Mouse (Mus musculus) kidney, postnatal 0 days (tissue): ENCODE results near the gene Ano9. TPM values are rescaled to one million over a fixed set of nuclear protein-coding genes. Genes with fewer than 3 reads are reported as not detected.

Experiments
- ATAC-seq: fragments of 200-750 bp; cut with Nextera tagmentation; replicated peaks from 2 replicates; pipeline ENCODE4 v1.8.0; 2017; ENCODE audit warnings: low read depth, moderate number of reproducible peaks, moderate TSS enrichment, moderate library complexity; ENCODE audit not compliant: low FRiP score
- DNase-seq: peaks from one replicate; pipeline ENCODE4 v3.0.0-alpha.2; 2016; ENCODE audit warnings: low spot score
- H3K27ac ChIP-seq: fragments of 300-500 bp; sonication (generic); 2 replicates; pipeline ENCODE4 v1.5.1; 2014; ENCODE audit warnings: mild to moderate bottlenecking
- H3K27me3 ChIP-seq: fragments of 300-500 bp; sonication (generic); 2 replicates; pipeline ENCODE4 v1.6.1; 2014; ENCODE audit warnings: low read length, mixed read lengths; ENCODE audit not compliant: insufficient read depth
- H3K36me3 ChIP-seq: fragments of 300-500 bp; sonication (generic); 2 replicates; pipeline ENCODE4 v1.6.1; 2014; ENCODE audit warnings: low read length, mixed read lengths; ENCODE audit not compliant: insufficient read depth
- H3K4me1 ChIP-seq: fragments of 300-500 bp; sonication (generic); replicated peaks from 2 replicates; pipeline ENCODE4 v1.6.1; 2014; ENCODE audit warnings: antibody characterized with exemption, low read length, mixed read lengths; ENCODE audit not compliant: insufficient read depth
- H3K4me2 ChIP-seq: fragments of 300-500 bp; sonication (generic); 2 replicates; pipeline ENCODE4 v1.6.1; 2014; ENCODE audit warnings: mild to moderate bottlenecking, low read length, moderate library complexity, mixed read lengths
- H3K4me3 ChIP-seq: fragments of 300-500 bp; sonication (generic); replicated peaks from 2 replicates; pipeline ENCODE4 v1.5.1; 2014; ENCODE audit warnings: low read depth, low read length
- H3K9ac ChIP-seq: fragments of 300-500 bp; sonication (generic); 2 replicates; pipeline ENCODE4 v1.6.1; 2014; ENCODE audit warnings: low read depth, low read length
- H3K9me3 ChIP-seq: fragments of 300-500 bp; sonication (generic); replicated peaks from 2 replicates; pipeline ENCODE4 v1.6.1; 2016; ENCODE audit warnings: low read length, inconsistent platforms, mixed read lengths
- CTCF ChIP-seq: IDR thresholded peaks from 2 replicates; pipeline ENCODE4 v1.5.1; 2016; ENCODE audit warnings: antibody characterized with exemption, low read depth, mild to moderate bottlenecking, moderate library complexity
- WGBS: fragments of 180-500 bp; shearing (Covaris S2); extraction: QIAGEN DNeasy Blood & Tissue Kit; methylation state at CpG from one replicate; pipeline ENCODE4 v1.1.7; 2014; 5-methylcytosine and 5-hydroxymethylcytosine counted together
- polyA plus RNA-seq: library from polyadenylated mRNA; unstranded; fragments of >200 nt; fragmentation: Nextera tagmentation; extraction: Ambion mirVana; gene quantifications from 2 replicates; pipeline ENCODE4 v1.2.1, GENCODE M21; 2015

The Ano9 gene
- polyA plus RNA-seq, 1 experiment from 2014 or later: 6.9 TPM

DNA sequence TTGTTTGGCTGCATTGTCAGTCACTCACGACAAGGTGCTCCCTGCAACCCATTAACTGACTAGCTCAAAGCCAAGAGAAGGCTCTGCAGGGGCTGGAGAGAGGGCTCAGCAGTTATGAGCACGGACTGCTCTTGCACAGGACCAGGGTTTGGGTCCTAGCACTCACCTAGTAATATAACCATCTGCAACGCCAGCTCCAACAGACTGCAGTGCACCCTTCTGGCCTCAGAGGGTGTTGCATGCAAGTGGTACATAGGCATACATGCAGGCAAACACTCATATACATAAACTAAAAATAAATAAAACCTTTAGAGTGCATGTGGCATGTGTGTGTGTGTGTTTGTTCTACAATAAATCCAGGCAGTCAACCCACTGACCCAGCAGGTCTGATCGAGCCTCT lies 61.8 kb downstream of the Ano9 start:
- WGBS: 78% methylated on average over 4 of the region's 4 CpGs
- TF ChIP-seq CTCF: no peak
- H3K4me2 ChIP-seq: no peak overlapping the region

DNA sequence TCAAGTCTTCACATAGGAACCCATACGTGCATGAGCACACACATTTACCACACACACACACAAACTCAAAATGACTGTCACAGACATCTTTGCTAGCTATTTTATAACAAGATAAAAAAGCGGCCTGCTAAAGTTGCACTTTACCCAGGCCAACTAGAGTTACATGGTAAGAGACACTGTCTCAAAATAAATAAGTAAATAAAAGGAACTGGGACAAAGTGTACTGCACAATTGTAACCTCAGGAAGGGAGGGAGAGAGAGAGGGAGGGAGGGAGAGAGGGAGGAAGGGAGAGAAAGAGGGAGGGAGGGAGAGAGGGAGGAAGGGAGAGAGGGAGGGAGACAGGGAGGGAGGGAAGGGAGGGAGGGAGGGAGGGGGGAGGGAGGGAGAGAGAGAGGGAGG lies 65.2 kb downstream of the Ano9 start:
- no peaks in the 10 kb centered on the region for H3K36me3 ChIP-seq
- H3K27me3 ChIP-seq: no peaks in the 10 kb centered on the region
- 65% methylated on average over 2 of the region's 2 CpGs for WGBS
- DNase-seq: no peak
- H3K4me3 ChIP-seq: no peak overlapping the region
- no peak overlapping the region for H3K4me2 ChIP-seq
- H3K9ac ChIP-seq: no peak overlapping the region
- ATAC-seq: no peak
- no peaks in the 10 kb centered on the region; the same call in 1 of the 2 replicates for H3K4me1 ChIP-seq
- no peak overlapping the region for H3K27ac ChIP-seq
- H3K9me3 ChIP-seq: no peaks in the 10 kb centered on the region
- no peak for TF ChIP-seq CTCF

More for the DNA sequence above, 61.8 kb downstream of the Ano9 start:
- DNase-seq (no peak), ATAC-seq (no peak)
- H3K4me1 ChIP-seq: 0 out of 2 replicates have a peak, but pooled peaks cover 3% of the 10 kb centered on the region
- no peaks in the 10 kb centered on the region for H3K36me3 ChIP-seq
- no peak overlapping the region for H3K4me3 ChIP-seq
- H3K9me3 ChIP-seq: no peaks in the 10 kb centered on the region
- H3K9ac ChIP-seq: no peak overlapping the region
- H3K27me3 ChIP-seq: no peaks in the 10 kb centered on the region
- H3K27ac ChIP-seq: no peak overlapping the region

- H3K27me3 ChIP-seq: no peaks in the 10 kb centered on the region
- no peak overlapping the region for H3K9ac ChIP-seq
- no peak overlapping the region for H3K27ac ChIP-seq
- H3K4me3 ChIP-seq: no peak overlapping the region
- ATAC-seq (no peak), DNase-seq (no peak)
- no peak for TF ChIP-seq CTCF
- H3K9me3 ChIP-seq: no peaks in the 10 kb centered on the region
- H3K36me3 ChIP-seq: no peaks in the 10 kb centered on the region
- H3K4me2 ChIP-seq: no peak overlapping the region
- 87% methylated on average over 4 of the region's 4 CpGs for WGBS
- no peaks in the 10 kb centered on the region; the same call in 1 of the 2 replicates for H3K4me1 ChIP-seq
These were observed 65.6 kb downstream of the Ano9 start for GRCm38 (mm10) chr7:141052016-141052415.

Other genes starting within 250 kb of the Ano9 start
- 198 and 219 TPM in 2 replicates for gene Psmd13, start 235.8 kb downstream of the Ano9 start, polyA plus RNA-seq
- gene Sirt3, start 235.5 kb downstream of the Ano9 start, polyA plus RNA-seq: 47.2 and 48.6 TPM in 2 replicates
- 0.39 and 0.47 TPM in 2 replicates for gene Cox8b, start 217.4 kb downstream of the Ano9 start, polyA plus RNA-seq
- 2.1 and 2.6 TPM in 2 replicates for gene Nlrp6, start 196.9 kb downstream of the Ano9 start, polyA plus RNA-seq
- 20.3 and 20.7 TPM in 2 replicates for gene Pgghg, start 176.4 kb downstream of the Ano9 start, polyA plus RNA-seq
- 1.5 and 2.2 TPM in 2 replicates for gene Ifitm5, start 167.5 kb downstream of the Ano9 start, polyA plus RNA-seq
- 0.45 and 0.68 TPM in 2 replicates for gene Gm45717, start 161.9 kb downstream of the Ano9 start, polyA plus RNA-seq
- gene Ifitm2, start 161.8 kb downstream of the Ano9 start, polyA plus RNA-seq: 1,203 and 1,251 TPM in 2 replicates
- gene Ifitm1, start 150.6 kb downstream of the Ano9 start, polyA plus RNA-seq: 117 and 163 TPM in 2 replicates
- 515 and 606 TPM in 2 replicates for gene Ifitm3, start 107.0 kb downstream of the Ano9 start, polyA plus RNA-seq
- gene Ifitm6, start 99.9 kb downstream of the Ano9 start, polyA plus RNA-seq: 1.1 and 1.5 TPM in 2 replicates
- not detected in 2 replicates for gene Gm17387, start 88.7 kb downstream of the Ano9 start, polyA plus RNA-seq
- 6.4 and 7.4 TPM in 2 replicates for gene B4galnt4, start 56.7 kb downstream of the Ano9 start, polyA plus RNA-seq
- 11.1 and 13.4 TPM in 2 replicates for gene Pkp3, start 39.6 kb downstream of the Ano9 start, polyA plus RNA-seq
- 54.1 and 59.6 TPM in 2 replicates for gene Sigirr, start 17.2 kb downstream of the Ano9 start, polyA plus RNA-seq
- 75.3 and 85.1 TPM in 2 replicates for gene Ptdss2, start 4.6 kb upstream of the Ano9 start, polyA plus RNA-seq
- 136 and 147 TPM in 2 replicates for gene Rnh1, start 55.1 kb upstream of the Ano9 start, polyA plus RNA-seq
- gene Hras, start 76.2 kb upstream of the Ano9 start, polyA plus RNA-seq: 91.5 and 95.5 TPM in 2 replicates
- gene Lrrc56, start 76.4 kb upstream of the Ano9 start, polyA plus RNA-seq: 9.9 and 10.8 TPM in 2 replicates
- 2.6 and 2.9 TPM in 2 replicates for gene Lmntd2, start 96.3 kb upstream of the Ano9 start, polyA plus RNA-seq
- 61.5 and 62.5 TPM in 2 replicates for gene Rassf7, start 98.1 kb upstream of the Ano9 start, polyA plus RNA-seq
- 37.2 and 39.8 TPM in 2 replicates for gene Phrf1, start 111.0 kb upstream of the Ano9 start, polyA plus RNA-seq
- gene Irf7, start 148.7 kb upstream of the Ano9 start, polyA plus RNA-seq: 14.5 and 21.1 TPM in 2 replicates
- 40.1 and 41.2 TPM in 2 replicates for gene Cdhr5, start 159.0 kb upstream of the Ano9 start, polyA plus RNA-seq
- gene Sct, start 161.3 kb upstream of the Ano9 start, polyA plus RNA-seq: 35.1 and 37.9 TPM in 2 replicates
- gene Drd4, start 174.2 kb upstream of the Ano9 start, polyA plus RNA-seq: 1.8 and 2.2 TPM in 2 replicates
- gene Deaf1, start 209.9 kb upstream of the Ano9 start, polyA plus RNA-seq: 64.1 and 64.2 TPM in 2 replicates
- 40.5 and 45.3 TPM in 2 replicates for gene Tmem80, start 209.9 kb upstream of the Ano9 start, polyA plus RNA-seq
- gene Eps8l2, start 221.1 kb upstream of the Ano9 start, polyA plus RNA-seq: 76.5 and 77.1 TPM in 2 replicates